Mouse (Mus musculus) forebrain, embryonic 12.5 days (tissue): ENCODE measurements around the gene Fam178b. TPM values are rescaled to one million over a fixed set of nuclear protein-coding genes. Genes with fewer than 3 reads are reported as not detected.

Experiments used
- ATAC-seq: fragments of 200-750 bp; cut with Nextera tagmentation; 2 replicates; pipeline ENCODE4 v1.8.0; 2017; ENCODE audit warnings: moderate TSS enrichment; ENCODE audit not compliant: low FRiP score
- H3K27ac ChIP-seq: fragments of 300-500 bp; sonication (generic); 2 replicates; pipeline ENCODE4 v1.5.1; 2016; ENCODE audit warnings: mild to moderate bottlenecking
- H3K27me3 ChIP-seq: fragments of 300-500 bp; sonication (generic); 2 replicates; pipeline ENCODE4 v1.6.1; 2016; ENCODE audit warnings: mild to moderate bottlenecking
- H3K36me3 ChIP-seq: fragments of 300-500 bp; sonication (generic); replicated peaks from 2 replicates; pipeline ENCODE4 v1.6.1; 2016; ENCODE audit warnings: mild to moderate bottlenecking
- H3K4me1 ChIP-seq: fragments of 300-500 bp; sonication (generic); 2 replicates; pipeline ENCODE4 v1.6.1; 2016
- H3K4me2 ChIP-seq: fragments of 300-500 bp; sonication (generic); 2 replicates; pipeline ENCODE4 v1.6.1; 2016; ENCODE audit warnings: mild to moderate bottlenecking, moderate library complexity
- H3K4me3 ChIP-seq: fragments of 300-500 bp; sonication (generic); replicated peaks from 2 replicates; pipeline ENCODE4 v1.5.1; 2016; ENCODE audit warnings: mild to moderate bottlenecking
- H3K9ac ChIP-seq: fragments of 300-500 bp; sonication (generic); 2 replicates; pipeline ENCODE4 v1.6.1; 2016; ENCODE audit warnings: mild to moderate bottlenecking
- H3K9me3 ChIP-seq: fragments of 300-500 bp; sonication (generic); 2 replicates; pipeline ENCODE4 v1.6.1; 2016
- WGBS: fragments of 180-500 bp; shearing (Covaris S2); methylation state at CpG from one replicate; pipeline ENCODE4 v1.1.7; 2016; 5-methylcytosine and 5-hydroxymethylcytosine counted together
- microRNA-seq: library from miRNA; unstranded; fragments of <30 nt; microRNA quantifications from one replicate; pipeline ENCODE4, GENCODE M21; 2017
- polyA plus RNA-seq: library from polyadenylated mRNA; unstranded; fragments of >200 nt; fragmentation: Nextera tagmentation; extraction: Ambion mirVana; gene quantifications from 2 replicates; pipeline ENCODE4 v1.2.1, GENCODE M21; 2016

Fam178b gene
- polyA plus RNA-seq, 1 experiment from 2014 or later = 0.18 TPM

DNA sequence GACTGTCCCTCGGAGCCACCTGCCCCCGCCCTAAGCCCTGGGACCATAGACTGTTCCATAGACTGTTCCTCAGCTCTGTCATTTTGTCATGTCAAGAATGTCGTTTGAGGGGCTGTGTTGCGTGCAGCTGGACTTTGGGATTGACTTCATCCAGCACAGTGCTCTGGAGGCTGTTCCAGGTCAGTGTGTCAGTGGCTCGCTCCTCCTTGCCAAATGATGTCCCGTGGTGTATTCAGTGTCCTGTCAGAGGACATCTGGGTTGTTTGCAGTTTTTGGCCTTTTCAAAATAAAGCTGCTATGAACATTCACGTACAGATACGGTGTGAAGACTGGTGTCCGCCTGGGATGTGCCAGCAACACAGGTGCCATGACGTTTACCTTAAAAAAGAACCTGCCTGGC lies 156.1 kb downstream of the Fam178b start:
- Histone ChIP-seq H3K36me3 (peaks cover 53% of the 10 kb centered on the region), H3K27ac (no peak overlapping the region), H3K27me3 (no peaks in the 10 kb centered on the region), H3K4me2 (no peak overlapping the region), H3K4me3 (no peak overlapping the region), H3K9ac (no peak overlapping the region), H3K4me1 (peaks cover 21% of the 10 kb centered on the region), H3K9me3 (no peaks in the 10 kb centered on the region)
- ATAC-seq = no peak
- WGBS = 94% methylated on average over 10 of the region's 10 CpGs

DNA sequence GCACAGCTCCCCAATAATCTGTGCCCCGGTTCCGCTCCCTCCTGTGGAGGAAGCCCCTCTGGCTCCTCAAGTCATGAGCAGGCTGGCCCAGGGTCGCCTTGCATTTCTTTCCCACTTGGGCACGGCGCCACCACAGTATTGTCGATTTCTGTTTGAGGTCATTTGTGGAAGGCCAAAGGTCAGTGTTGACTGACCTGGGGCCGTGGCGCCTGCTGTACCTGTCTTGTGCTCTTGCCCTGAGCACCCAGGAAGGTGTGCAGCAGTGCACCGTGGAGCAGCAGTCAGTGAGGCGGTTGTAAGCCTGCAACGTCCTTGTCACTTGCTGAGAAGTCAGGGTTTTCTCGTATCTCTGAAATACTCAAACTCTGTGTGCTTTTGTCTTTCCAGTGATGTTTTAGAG lies 157.2 kb downstream of the Fam178b start:
- H3K4me2 ChIP-seq = no peak overlapping the region
- no peaks in the 10 kb centered on the region for H3K27me3 ChIP-seq
- H3K4me3 ChIP-seq = no peak overlapping the region
- 0 out of 2 replicates have a peak overlapping the region, but pooled peaks have one; percentile 60 for H3K27ac ChIP-seq
- 91% methylated on average over 12 of the region's 12 CpGs for WGBS
- H3K36me3 ChIP-seq = peaks cover 60% of the 10 kb centered on the region
- no peak overlapping the region for H3K9ac ChIP-seq
- H3K9me3 ChIP-seq = no peaks in the 10 kb centered on the region
- H3K4me1 ChIP-seq = peaks cover 21% of the 10 kb centered on the region
- ATAC-seq = no peak

DNA sequence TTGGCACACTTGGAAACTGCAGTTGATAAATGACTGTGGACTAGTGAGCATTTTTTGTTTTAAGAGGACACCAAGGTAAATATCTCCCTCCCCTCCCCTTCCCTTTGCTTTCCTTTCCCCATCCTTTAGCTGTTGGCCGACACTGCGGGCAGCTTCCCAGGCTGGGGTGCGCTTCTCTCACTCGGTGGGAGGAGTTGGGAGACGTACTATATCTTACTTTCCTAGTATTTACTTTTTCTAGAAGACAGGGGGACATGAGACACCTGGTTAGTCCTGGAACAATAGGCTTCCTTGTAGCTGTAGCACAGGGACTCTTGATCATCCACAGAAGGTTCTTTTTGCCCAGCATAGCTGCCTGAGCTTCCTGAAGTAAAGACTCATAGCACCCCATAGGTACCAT lies 158.9 kb downstream of the Fam178b start:
- ATAC-seq = no peak
- Histone ChIP-seq H3K9me3 (no peaks in the 10 kb centered on the region), H3K4me2 (no peak overlapping the region), H3K4me1 (peaks cover 17% of the 10 kb centered on the region), H3K4me3 (no peak overlapping the region), H3K9ac (no peak overlapping the region), H3K27me3 (no peaks in the 10 kb centered on the region), H3K36me3 (peaks cover 77% of the 10 kb centered on the region), H3K27ac (peak overlapping the region; percentile 62)
- 92% methylated on average over 5 of the region's 5 CpGs for WGBS

GRCm38 (mm10) chr1:36523332-36524013 lies 159.5 kb downstream of the Fam178b start:
- Histone ChIP-seq H3K9me3 (no peaks in the 10 kb centered on the region), H3K4me1 (peaks cover 13% of the 10 kb centered on the region), H3K36me3 (peaks cover 82% of the 10 kb centered on the region), H3K27ac (peak overlapping the region; percentile 62), H3K27me3 (no peaks in the 10 kb centered on the region), H3K4me2 (no peak overlapping the region), H3K9ac (no peak overlapping the region), H3K4me3 (no peak overlapping the region)
- WGBS = 80% methylated on average over 9 of the region's 9 CpGs
- no peak; the same call in 1 of the 2 replicates for ATAC-seq

- no peak for ATAC-seq
- Histone ChIP-seq H3K36me3 (peaks cover 86% of the 10 kb centered on the region), H3K4me1 (0 out of 2 replicates have a peak, but pooled peaks cover 2% of the 10 kb centered on the region)
Observed at GRCm38 (mm10) chr1:36522210-36522609, 160.8 kb downstream of the Fam178b start.

GRCm38 (mm10) chr1:36519626-36520025 lies 163.4 kb downstream of the Fam178b start:
- no peak overlapping the region for H3K4me3 ChIP-seq
- no peak overlapping the region for H3K4me2 ChIP-seq
- H3K36me3 ChIP-seq = peaks cover 73% of the 10 kb centered on the region
- 92% methylated on average over 11 of the region's 11 CpGs for WGBS
- peaks cover 15% of the 10 kb centered on the region for H3K4me1 ChIP-seq
- H3K27ac ChIP-seq = no peak overlapping the region
- no peaks in the 10 kb centered on the region for H3K9me3 ChIP-seq
- ATAC-seq = no peak
- no peaks in the 10 kb centered on the region for H3K27me3 ChIP-seq
- H3K9ac ChIP-seq = no peak overlapping the region

More at GRCm38 (mm10) chr1:36522210-36522609, 160.8 kb downstream of the Fam178b start:
- H3K9me3 ChIP-seq = no peaks in the 10 kb centered on the region
- no peak overlapping the region for H3K9ac ChIP-seq
- H3K27me3 ChIP-seq = no peaks in the 10 kb centered on the region
- no peak overlapping the region for H3K4me3 ChIP-seq
- no peak overlapping the region for H3K4me2 ChIP-seq
- 92% methylated on average over 7 of the region's 7 CpGs for WGBS
- no peak overlapping the region for H3K27ac ChIP-seq

GRCm38 (mm10) chr1:36518259-36518658 lies 164.7 kb downstream of the Fam178b start:
- peaks cover 29% of the 10 kb centered on the region for H3K4me1 ChIP-seq
- 87% methylated on average over 3 of the region's 3 CpGs for WGBS
- no peaks in the 10 kb centered on the region for H3K27me3 ChIP-seq
- H3K27ac ChIP-seq = no peak overlapping the region
- no peak overlapping the region for H3K4me3 ChIP-seq
- no peaks in the 10 kb centered on the region for H3K9me3 ChIP-seq
- H3K9ac ChIP-seq = 0 out of 2 replicates have a peak overlapping the region, but pooled peaks have one; percentile 4
- H3K36me3 ChIP-seq = peaks cover 64% of the 10 kb centered on the region
- no peak overlapping the region for H3K4me2 ChIP-seq
- ATAC-seq = no peak

- H3K4me3 ChIP-seq = peak overlapping the region; percentile 97
- H3K36me3 ChIP-seq = peaks cover 21% of the 10 kb centered on the region
- H3K4me2 ChIP-seq = peak overlapping the region; percentile 93
- no peaks in the 10 kb centered on the region for H3K9me3 ChIP-seq
- no peaks in the 10 kb centered on the region for H3K27me3 ChIP-seq
- H3K4me1 ChIP-seq = peaks cover 33% of the 10 kb centered on the region
- no peak overlapping the region for H3K9ac ChIP-seq
- WGBS = 44% methylated on average over 2 of the region's 2 CpGs
- no peak overlapping the region for H3K27ac ChIP-seq
- no peak for ATAC-seq
Observed at GRCm38 (mm10) chr1:36513718-36514117, 169.3 kb downstream of the Fam178b start.

DNA sequence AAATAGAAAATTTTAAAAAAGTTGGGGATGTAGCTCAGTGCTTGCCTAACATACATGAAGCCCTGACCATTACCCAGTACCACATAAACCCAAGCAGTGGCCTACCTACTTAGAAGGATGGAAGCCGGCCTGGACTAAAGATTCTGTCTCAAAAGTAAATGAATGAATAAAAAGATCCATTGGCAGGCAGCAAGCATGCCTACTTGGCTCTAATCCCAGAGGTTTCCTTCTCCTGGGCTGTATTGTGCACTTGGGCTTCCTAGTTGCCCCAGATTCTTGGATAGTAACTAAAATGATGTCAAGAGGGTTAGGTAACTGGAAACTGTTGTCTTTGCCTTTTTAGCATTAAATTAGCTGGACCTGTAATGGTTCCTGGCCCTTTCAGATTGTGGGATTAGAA lies 169.7 kb downstream of the Fam178b start:
- peak overlapping the region; percentile 90 for H3K9ac ChIP-seq
- H3K4me1 ChIP-seq = peaks cover 33% of the 10 kb centered on the region
- H3K36me3 ChIP-seq = peaks cover 19% of the 10 kb centered on the region
- H3K9me3 ChIP-seq = no peaks in the 10 kb centered on the region
- peak overlapping the region; percentile 93 for H3K4me2 ChIP-seq
- no peaks in the 10 kb centered on the region for H3K27me3 ChIP-seq
- ATAC-seq = no peak
- 6% methylated on average over 1 of the region's 1 CpGs for WGBS
- peak overlapping the region; percentile 97 for H3K4me3 ChIP-seq
- no peak overlapping the region for H3K27ac ChIP-seq

- Histone ChIP-seq H3K9ac (peak overlapping the region; percentile 90), H3K9me3 (no peaks in the 10 kb centered on the region), H3K4me1 (peaks cover 33% of the 10 kb centered on the region), H3K36me3 (peaks cover 19% of the 10 kb centered on the region), H3K4me3 (peak overlapping the region; percentile 97), H3K4me2 (peak overlapping the region; percentile 93), H3K27ac (peak overlapping the region; percentile 99), H3K27me3 (no peaks in the 10 kb centered on the region)
- WGBS = 1% methylated on average over 16 of the region's 16 CpGs
- ATAC-seq = no peak
Observed at GRCm38 (mm10) chr1:36512966-36513280, 170.1 kb downstream of the Fam178b start.

Small RNA genes within 50 kb of the gene (microRNA-seq; reads per million reads assigned to microRNA genes)
- not detected for gene Gm24133

Other genes starting within 250 kb of the Fam178b start
- 67.1 and 71.4 TPM in 2 replicates for gene Lman2l, start 237.9 kb downstream of the Fam178b start, polyA plus RNA-seq
- 9.9 and 11.3 TPM in 2 replicates for gene Cnnm4, start 211.6 kb downstream of the Fam178b start, polyA plus RNA-seq
- 3.4 and 4.5 TPM in 2 replicates for gene Cnnm3, start 171.3 kb downstream of the Fam178b start, polyA plus RNA-seq
- gene Ankrd23, start 146.3 kb downstream of the Fam178b start, polyA plus RNA-seq = 14.8 and 15.0 TPM in 2 replicates
- 0.50 TPM in 1 of 2 replicates, not detected in the other for gene Gm42417, start 143.8 kb downstream of the Fam178b start, polyA plus RNA-seq
- 16.7 and 17.9 TPM in 2 replicates for gene Ankrd39, start 135.7 kb downstream of the Fam178b start, polyA plus RNA-seq
- 29.8 and 31.7 TPM in 2 replicates for gene Sema4c, start 124.8 kb downstream of the Fam178b start, polyA plus RNA-seq
- 447 and 453 TPM in 2 replicates for gene Cox5b, start 8.3 kb upstream of the Fam178b start, polyA plus RNA-seq
- gene 4933424G06Rik, start 27.0 kb upstream of the Fam178b start, polyA plus RNA-seq = 0.41 TPM in 1 of 2 replicates, not detected in the other
- 102 and 105 TPM in 2 replicates for gene Actr1b, start 31.2 kb upstream of the Fam178b start, polyA plus RNA-seq
- 0.41 and 0.55 TPM in 2 replicates for gene Zap70, start 78.6 kb upstream of the Fam178b start, polyA plus RNA-seq